Mouse (Mus musculus) bone marrow, adult 2 months (tissue): ENCODE measurements around the gene Ehbp1.

Experiments used
- CTCF ChIP-seq: fragments of 200-500 bp; IDR thresholded peaks from 2 replicates; pipeline ENCODE4 v1.5.1; 2011; ENCODE audit warnings: low read length, control low read depth; ENCODE audit not compliant: control insufficient read depth, insufficient read depth
- POLR2A ChIP-seq: fragments of 200-500 bp; IDR thresholded peaks from 2 replicates; pipeline ENCODE4 v1.6.1; 2011; ENCODE audit warnings: low read depth, mild to moderate bottlenecking, control low read depth, low read length, borderline replicate concordance; ENCODE audit not compliant: control insufficient read depth

DNA sequence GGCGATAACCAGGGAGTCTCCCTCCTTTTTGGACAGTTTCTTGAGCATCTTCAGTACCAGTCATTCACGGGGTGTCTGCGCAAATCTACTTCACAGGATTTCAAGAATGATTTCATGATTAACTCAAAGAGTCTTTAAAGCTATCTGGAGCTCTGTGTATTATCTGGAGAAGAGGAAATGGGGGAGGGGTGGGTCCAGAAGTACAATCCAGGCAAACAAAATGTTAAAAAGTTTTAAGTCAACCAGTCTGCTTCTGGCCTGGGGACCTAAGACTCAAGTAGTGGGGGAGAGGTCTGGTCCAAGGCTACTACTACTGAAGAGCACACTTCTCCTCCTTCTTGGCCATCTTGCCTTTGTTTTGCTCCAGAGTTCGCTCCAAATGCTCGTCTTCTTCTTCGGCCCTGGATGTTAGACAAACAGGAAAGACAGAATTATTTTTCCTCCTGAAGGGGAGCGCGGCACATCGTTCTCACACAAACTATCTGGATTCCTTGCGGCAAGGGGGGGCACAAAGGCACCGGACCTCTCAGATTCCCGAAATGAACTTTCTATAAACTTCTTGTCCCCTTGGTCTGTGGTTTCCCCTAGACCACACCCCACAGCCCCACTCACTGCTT, 335.5 kb downstream of the Ehbp1 start:
- TF ChIP-seq CTCF (no peak), POLR2A (no peak)
